Mouse (Mus musculus): Measurements from ENCODE around the gene Grin3b. TPM values are rescaled to one million over a fixed set of nuclear protein-coding genes. Genes with fewer than 3 reads are reported as not detected.
"Not testable (repeated sequence)": the region's sequence is repeated elsewhere in the genome, so short reads cannot be mapped to it uniquely, and the experiment has no call there.

The Grin3b gene
- polyA plus RNA-seq, 1 experiment: 0.38 TPM

DNA sequence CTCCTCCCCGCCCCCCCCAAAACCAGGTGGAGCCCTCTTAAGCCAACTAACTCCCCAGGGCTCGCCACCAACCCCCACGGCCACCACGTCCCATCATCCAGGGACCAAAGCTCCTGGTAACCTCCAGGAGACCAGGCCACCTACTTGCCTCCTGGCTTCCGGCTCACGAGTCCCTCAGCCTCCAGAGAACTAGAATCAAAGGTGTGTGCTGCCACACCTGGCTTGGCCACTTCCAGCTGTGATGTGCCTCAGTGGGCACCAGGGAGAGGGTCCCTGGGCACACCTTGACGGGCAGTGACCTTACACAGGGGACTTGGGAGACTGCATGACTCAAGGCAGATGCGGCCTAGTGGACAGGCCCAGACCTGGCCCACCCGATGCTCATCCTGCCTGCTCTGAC, 14.8 kb upstream of the Grin3b start:
- DNase-seq (ENCODE audit: low read depth): no peak
- TF ChIP-seq CTCF (IDR thresholded peaks at IDR 0.05; ENCODE audit: borderline replicate concordance, extremely low read depth, insufficient read depth, insufficient read length) (no peak), POLR2A (IDR thresholded peaks at IDR 0.05; ENCODE audit: borderline replicate concordance, extremely low read depth, insufficient read depth, insufficient read length, poor library complexity, severe bottlenecking) (no peak)

GRCm38 (mm10) chr10:79956643-79957154, 13.8 kb upstream of the Grin3b start:
- no peak for DNase-seq (ENCODE audit: low read depth)
- no peak for TF ChIP-seq CTCF (IDR thresholded peaks at IDR 0.05; ENCODE audit: borderline replicate concordance, extremely low read depth, insufficient read depth, insufficient read length)
- no peak for TF ChIP-seq POLR2A (IDR thresholded peaks at IDR 0.05; ENCODE audit: borderline replicate concordance, extremely low read depth, insufficient read depth, insufficient read length, poor library complexity, severe bottlenecking)

GRCm38 (mm10) chr10:79958140-79958816, 12.2 kb upstream of the Grin3b start:
- TF ChIP-seq CTCF (IDR thresholded peaks at IDR 0.05; ENCODE audit: borderline replicate concordance, extremely low read depth, insufficient read depth, insufficient read length): peak; percentile 82
- TF ChIP-seq POLR2A (IDR thresholded peaks at IDR 0.05; ENCODE audit: borderline replicate concordance, extremely low read depth, insufficient read depth, insufficient read length, poor library complexity, severe bottlenecking): no peak
- DNase-seq (ENCODE audit: low read depth): peak; percentile 66

DNA sequence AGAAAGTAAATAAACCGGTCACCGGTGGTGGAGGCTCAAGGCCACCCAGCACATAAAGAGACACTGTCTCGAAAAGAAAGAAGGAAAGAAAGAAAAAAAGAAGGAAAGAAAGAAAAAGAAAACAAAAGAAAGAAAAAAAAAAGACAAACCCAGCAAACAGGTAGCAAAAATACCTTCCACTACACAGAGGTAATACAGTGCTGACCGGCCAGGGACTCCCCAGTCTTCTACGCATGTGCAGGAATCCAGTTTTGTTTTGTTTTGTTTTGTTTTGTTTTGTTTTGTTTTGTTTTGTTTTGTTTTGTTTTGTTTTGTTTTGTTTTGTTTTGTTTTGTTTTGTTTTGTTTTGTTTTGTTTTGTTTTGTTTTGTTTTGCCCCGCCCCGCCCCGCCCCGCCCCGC, 11.1 kb upstream of the Grin3b start:
- not testable (repeated sequence) for DNase-seq (ENCODE audit: low read depth)

DNA sequence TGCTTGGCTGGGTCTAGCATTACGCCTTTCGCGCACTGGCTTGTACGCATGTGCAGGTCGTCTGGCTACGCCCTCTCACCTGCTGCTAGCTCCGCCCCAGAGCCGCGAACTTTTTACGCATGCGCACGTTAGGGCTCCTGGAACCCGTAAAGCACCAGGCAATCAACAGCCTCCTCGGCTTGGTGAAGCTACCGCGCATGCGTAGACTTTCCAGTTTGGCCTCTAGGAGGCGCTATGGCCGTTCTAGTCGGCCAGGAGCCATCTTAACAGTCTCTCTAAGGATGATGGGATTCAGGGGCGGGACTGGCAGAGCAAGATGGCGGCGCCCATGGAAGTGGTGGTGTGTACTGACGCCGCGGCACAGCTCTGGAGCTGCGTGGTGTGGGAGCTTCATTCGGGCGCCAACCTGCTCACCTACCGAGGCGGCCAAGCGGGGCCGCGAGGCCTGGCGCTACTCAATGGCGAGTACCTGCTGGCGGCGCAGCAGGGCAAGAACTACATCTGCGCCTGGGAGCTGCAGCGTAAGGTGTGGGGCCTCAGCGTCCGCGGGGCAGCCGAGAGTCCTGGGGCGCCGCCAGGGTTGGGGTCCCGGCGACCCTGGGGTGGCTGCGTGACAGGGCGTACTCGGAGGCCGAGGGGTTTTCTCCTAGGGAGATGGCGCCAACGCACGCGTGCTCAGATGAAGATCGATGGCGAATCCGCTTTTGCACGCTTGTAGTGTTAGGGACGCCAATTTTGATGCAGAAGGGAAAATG, 10.5 kb upstream of the Grin3b start, which contains the start of gene Wdr18:
Gene Wdr18, plus strand, starts transcription at position 306 of the 755 bp plus-strand sequence.
- peak; percentile 100 for DNase-seq (ENCODE audit: low read depth)

DNA sequence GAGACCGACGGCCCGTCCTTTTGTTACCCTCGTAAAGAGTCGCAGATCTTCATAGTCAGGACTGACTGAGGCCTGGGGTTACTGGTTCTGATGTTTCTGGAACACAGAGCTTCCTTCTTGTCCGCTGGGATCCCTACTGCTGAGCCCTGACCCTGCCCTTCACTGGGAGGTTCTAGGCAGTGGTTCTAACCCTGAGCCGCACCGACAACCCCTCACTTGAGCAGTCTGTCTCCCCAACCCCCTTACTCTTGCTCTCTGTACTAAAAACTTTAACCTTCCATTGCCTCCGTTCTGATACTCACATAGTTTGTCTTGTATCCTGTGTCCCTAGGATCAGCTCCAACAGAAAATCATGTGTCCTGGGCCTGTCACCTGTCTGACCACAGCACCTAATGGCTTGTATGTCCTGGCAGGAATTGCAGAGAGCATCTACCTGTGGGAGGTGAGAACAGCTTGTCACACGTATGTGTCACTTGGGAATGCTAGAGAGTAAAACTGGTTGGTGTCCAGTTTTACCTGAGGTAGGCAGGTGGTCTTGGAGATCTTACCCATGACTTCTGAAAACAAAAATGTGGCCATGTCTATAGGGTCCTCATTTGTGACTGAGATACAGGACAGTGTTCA, 9.7 kb upstream of the Grin3b start:
- no peak for DNase-seq (ENCODE audit: low read depth)
- TF ChIP-seq POLR2A (IDR thresholded peaks at IDR 0.05; ENCODE audit: borderline replicate concordance, extremely low read depth, insufficient read depth, insufficient read length, poor library complexity, severe bottlenecking): no peak
- TF ChIP-seq CTCF (IDR thresholded peaks at IDR 0.05; ENCODE audit: borderline replicate concordance, extremely low read depth, insufficient read depth, insufficient read length): no peak

More for the DNA sequence above, 10.5 kb upstream of the Grin3b start, which contains the start of gene Wdr18:
- peak; percentile 35; the same call in 1 of the 2 replicates for TF ChIP-seq POLR2A (IDR thresholded peaks at IDR 0.05; ENCODE audit: borderline replicate concordance, extremely low read depth, insufficient read depth, insufficient read length, poor library complexity, severe bottlenecking)
- TF ChIP-seq CTCF (IDR thresholded peaks at IDR 0.05; ENCODE audit: borderline replicate concordance, extremely low read depth, insufficient read depth, insufficient read length): peak; percentile 98

DNA sequence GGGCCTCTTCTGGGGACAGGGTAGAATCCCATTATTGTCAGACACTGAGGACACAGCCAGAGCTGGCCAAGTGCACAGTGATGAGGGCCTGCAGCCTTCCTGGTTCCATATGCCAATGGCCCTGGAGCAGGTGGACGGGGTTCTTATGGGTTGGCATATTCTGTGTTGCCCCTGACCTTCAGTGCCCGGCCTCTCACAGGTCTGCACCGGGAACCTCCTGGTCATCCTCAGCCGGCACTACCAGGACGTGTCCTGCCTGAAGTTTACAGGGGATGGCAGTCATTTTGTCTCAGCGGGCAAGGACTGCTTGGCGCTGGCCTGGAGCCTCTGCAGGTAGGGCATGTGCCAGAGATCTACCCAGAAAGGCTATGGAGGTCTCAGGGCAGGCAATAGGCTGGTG, 5.8 kb upstream of the Grin3b start:
- TF ChIP-seq CTCF (IDR thresholded peaks at IDR 0.05; ENCODE audit: borderline replicate concordance, extremely low read depth, insufficient read depth, insufficient read length): no peak
- TF ChIP-seq POLR2A (IDR thresholded peaks at IDR 0.05; ENCODE audit: borderline replicate concordance, extremely low read depth, insufficient read depth, insufficient read length, poor library complexity, severe bottlenecking): no peak
- DNase-seq (ENCODE audit: low read depth): no peak

DNA sequence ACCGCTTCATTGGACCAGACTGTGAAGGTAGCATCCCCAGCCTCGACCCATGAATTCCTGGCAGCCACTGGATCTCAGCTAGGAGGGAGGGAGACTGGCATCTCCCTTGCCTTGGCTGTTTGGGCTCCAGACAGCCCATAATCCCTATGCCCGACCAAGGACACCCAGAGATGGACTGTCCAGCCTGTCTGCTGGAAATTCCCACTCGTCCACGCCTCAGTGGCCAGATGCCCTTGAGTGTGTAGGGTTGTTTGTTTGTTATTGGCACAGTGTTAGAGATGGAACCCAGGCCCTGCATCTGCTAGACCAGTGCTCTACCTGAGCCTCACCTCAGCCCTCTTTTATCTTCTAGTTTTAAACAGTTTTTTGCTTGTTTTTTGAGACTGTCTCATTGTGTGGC, 5.2 kb upstream of the Grin3b start:
- no peak for TF ChIP-seq POLR2A (IDR thresholded peaks at IDR 0.05; ENCODE audit: borderline replicate concordance, extremely low read depth, insufficient read depth, insufficient read length, poor library complexity, severe bottlenecking)
- DNase-seq (ENCODE audit: low read depth): no peak

GRCm38 (mm10) chr10:79966886-79967400, 3.6 kb upstream of the Grin3b start:
- TF ChIP-seq POLR2A (IDR thresholded peaks at IDR 0.05; ENCODE audit: borderline replicate concordance, extremely low read depth, insufficient read depth, insufficient read length, poor library complexity, severe bottlenecking) (no peak), CTCF (IDR thresholded peaks at IDR 0.05; ENCODE audit: borderline replicate concordance, extremely low read depth, insufficient read depth, insufficient read length) (no peak)
- no peak for DNase-seq (ENCODE audit: low read depth)

GRCm38 (mm10) chr10:79968181-79968580, 2.3 kb upstream of the Grin3b start:
- TF ChIP-seq CTCF (IDR thresholded peaks at IDR 0.05; ENCODE audit: borderline replicate concordance, extremely low read depth, insufficient read depth, insufficient read length): no peak
- TF ChIP-seq POLR2A (IDR thresholded peaks at IDR 0.05; ENCODE audit: borderline replicate concordance, extremely low read depth, insufficient read depth, insufficient read length, poor library complexity, severe bottlenecking): no peak
- no peak for DNase-seq (ENCODE audit: low read depth)

DNA sequence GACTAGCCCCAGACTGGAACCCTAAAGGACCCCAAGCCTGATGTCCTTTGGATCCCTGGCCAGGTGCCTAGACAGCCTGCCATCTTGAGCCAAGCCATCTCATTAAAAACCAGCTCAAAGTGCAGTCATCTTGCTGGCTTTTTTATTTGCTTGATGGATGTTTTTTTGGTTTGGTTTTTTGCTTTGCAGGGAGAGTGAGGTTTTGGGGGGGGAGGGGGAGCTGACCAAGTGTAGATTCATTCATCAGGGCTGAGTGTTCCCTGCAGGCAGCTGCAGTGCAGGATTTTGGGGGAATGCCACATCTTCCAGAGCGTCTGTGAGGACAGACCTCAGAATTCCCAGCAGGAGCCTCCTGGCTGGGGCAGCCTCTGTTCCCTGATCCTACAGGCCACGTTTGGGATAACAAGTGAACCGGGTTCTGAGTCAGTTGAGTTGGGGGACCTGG, 1.4 kb upstream of the Grin3b start:
- no peak for DNase-seq (ENCODE audit: low read depth)
- TF ChIP-seq POLR2A (IDR thresholded peaks at IDR 0.05; ENCODE audit: borderline replicate concordance, extremely low read depth, insufficient read depth, insufficient read length, poor library complexity, severe bottlenecking): no peak
- TF ChIP-seq CTCF (IDR thresholded peaks at IDR 0.05; ENCODE audit: borderline replicate concordance, extremely low read depth, insufficient read depth, insufficient read length): no peak

Data from brain, embryonic 14.5 days (tissue).